Mouse (Mus musculus) CH12.LX (cell line): ENCODE data around the gene Slc25a19. TPM values are rescaled to one million over a fixed set of nuclear protein-coding genes. Genes with fewer than 3 reads are reported as not detected.
A peak's percentile ranks its signal among the peaks of the same experiment; 100 is the strongest.

Source experiments
- DNase-seq: peaks from one replicate; pipeline ENCODE4 v3.0.0-alpha.2; 2013; ENCODE audit errors: extremely low read depth
- H3K27ac ChIP-seq: 2 replicates; pipeline ENCODE4 v1.5.1; 2012; ENCODE audit warnings: low read depth, mild to moderate bottlenecking, control low read depth, moderate library complexity; ENCODE audit not compliant: insufficient read depth
- H3K27me3 ChIP-seq: replicated peaks from 2 replicates; pipeline ENCODE3; 2012; ENCODE audit warnings: inconsistent platforms
- H3K36me3 ChIP-seq, 2 experiments: replicated peaks in 1 of 2; 2 replicates each; pipeline versions ENCODE3 to v1.6.1; 2012; ENCODE audit warnings: inconsistent platforms in 1 of 2, low read length in 1 of 2, mild to moderate bottlenecking in 1 of 2, mixed read lengths in 1 of 2, moderate library complexity in 1 of 2; ENCODE audit not compliant: control insufficient read depth in 1 of 2, insufficient read depth in 1 of 2
- H3K4me1 ChIP-seq, 2 experiments: 2 replicates each; pipeline ENCODE4 v1.6.1; 2012; ENCODE audit warnings: inconsistent platforms in 1 of 2, moderate library complexity in 1 of 2; ENCODE audit not compliant: insufficient read depth in 2 of 2, control insufficient read depth in 1 of 2
- H3K4me2 ChIP-seq: 2 replicates; pipeline ENCODE4 v1.6.1; 2012; ENCODE audit warnings: low read depth, mild to moderate bottlenecking, control low read depth; ENCODE audit not compliant: poor library complexity, insufficient read depth, severe bottlenecking
- H3K4me3 ChIP-seq, 3 experiments: fragments of 150-350 bp in 1 of 3; sonication (generic) in 1 of 3; replicated peaks in 1 of 3; 2 replicates each; pipeline versions ENCODE3 to v1.5.1; 2011 to 2012; ENCODE audit warnings: low read depth in 2 of 3, low read length in 2 of 3, mild to moderate bottlenecking in 2 of 3, moderate library complexity in 2 of 3, control low read depth in 1 of 3, improper control_type of control experiment in 1 of 3, inconsistent platforms in 1 of 3, mixed read lengths in 1 of 3; ENCODE audit not compliant: poor library complexity in 1 of 3
- H3K79me2 ChIP-seq: replicated peaks from 2 replicates; pipeline ENCODE4 v1.6.1; 2012; ENCODE audit warnings: mild to moderate bottlenecking, moderate library complexity; ENCODE audit not compliant: control insufficient read depth, poor library complexity, insufficient read depth, severe bottlenecking; ENCODE audit errors: extremely low read depth
- H3K9ac ChIP-seq: 2 replicates; pipeline ENCODE4 v1.6.1; 2012; ENCODE audit warnings: low read depth, mild to moderate bottlenecking, control low read depth, moderate library complexity; ENCODE audit not compliant: insufficient read depth
- H3K9me3 ChIP-seq: replicated peaks from 2 replicates; pipeline ENCODE3; 2012; ENCODE audit warnings: low read length, inconsistent platforms, mixed read lengths
- BHLHE40 ChIP-seq: IDR thresholded peaks from 2 replicates; pipeline ENCODE4 v1.6.1; 2011; ENCODE audit warnings: mild to moderate bottlenecking, low read depth, low read length, improper control_type of control experiment
- CHD1 ChIP-seq: IDR thresholded peaks from 2 replicates; pipeline ENCODE4 v1.6.1; 2012; ENCODE audit warnings: low read depth, low read length, improper control_type of control experiment, inconsistent platforms
- CHD2 ChIP-seq: IDR thresholded peaks from 2 replicates; pipeline ENCODE4 v1.6.1; 2011; ENCODE audit warnings: low read length, improper control_type of control experiment
- CTCF ChIP-seq, 2 experiments: IDR thresholded peaks in 1 of 2; conservative IDR thresholded peaks in 1 of 2; 2 replicates each; pipeline ENCODE4 v1.5.1; 2011 to 2012; ENCODE audit warnings: low read depth in 2 of 2, low read length in 2 of 2, improper control_type of control experiment in 1 of 2, inconsistent platforms in 1 of 2, mild to moderate bottlenecking in 1 of 2, moderate library complexity in 1 of 2
- E2F4 ChIP-seq: IDR thresholded peaks from 2 replicates; pipeline ENCODE4 v1.6.1; 2011; ENCODE audit warnings: low read depth, low read length, improper control_type of control experiment; ENCODE audit not compliant: insufficient replicate concordance
- ELF1 ChIP-seq: IDR thresholded peaks from 2 replicates; pipeline ENCODE4 v1.6.1; 2014; ENCODE audit warnings: low read depth, mild to moderate bottlenecking, inconsistent platforms, low read length, improper control_type of control experiment
- EP300 ChIP-seq: IDR thresholded peaks from 2 replicates; pipeline ENCODE4 v1.6.1; 2011; ENCODE audit warnings: low read length, improper control_type of control experiment
- ETS1 ChIP-seq: conservative IDR thresholded peaks from 2 replicates; pipeline ENCODE4 v1.6.1; 2012; ENCODE audit warnings: low read depth, mild to moderate bottlenecking, inconsistent platforms, low read length, improper control_type of control experiment, moderate library complexity
- GABPA ChIP-seq: IDR thresholded peaks from 2 replicates; pipeline ENCODE4 v1.6.1; 2012; ENCODE audit warnings: low read depth, low read length, improper control_type of control experiment, inconsistent platforms; ENCODE audit not compliant: insufficient replicate concordance
- HCFC1 ChIP-seq: IDR thresholded peaks from 2 replicates; pipeline ENCODE4 v1.6.1; 2012; ENCODE audit warnings: low read depth, mild to moderate bottlenecking, inconsistent platforms, low read length, improper control_type of control experiment
- IRF4 ChIP-seq: IDR thresholded peaks from 2 replicates; pipeline ENCODE4 v1.6.1; 2014; ENCODE audit warnings: low read depth, mild to moderate bottlenecking, inconsistent platforms, low read length, improper control_type of control experiment
- JUN ChIP-seq: IDR thresholded peaks from 2 replicates; pipeline ENCODE4 v1.6.1; 2011; ENCODE audit warnings: low read depth, mild to moderate bottlenecking, low read length, improper control_type of control experiment, moderate library complexity; ENCODE audit not compliant: insufficient read depth
- JUND ChIP-seq: conservative IDR thresholded peaks from 2 replicates; pipeline ENCODE4 v1.6.1; 2011; ENCODE audit warnings: low read depth, low read length, improper control_type of control experiment
- KAT2A ChIP-seq: IDR thresholded peaks from 2 replicates; pipeline ENCODE4 v1.6.1; 2012; ENCODE audit warnings: low read length, improper control_type of control experiment, inconsistent platforms; ENCODE audit not compliant: insufficient replicate concordance
- MAFK ChIP-seq: IDR thresholded peaks from 2 replicates; pipeline ENCODE4 v1.6.1; 2011; ENCODE audit warnings: low read length, improper control_type of control experiment; ENCODE audit not compliant: insufficient replicate concordance
- MAX ChIP-seq: IDR thresholded peaks from 2 replicates; pipeline ENCODE4 v1.6.1; 2011; ENCODE audit warnings: low read length, improper control_type of control experiment
- MAZ ChIP-seq: IDR thresholded peaks from 2 replicates; pipeline ENCODE4 v1.6.1; 2012; ENCODE audit warnings: low read depth, mild to moderate bottlenecking, inconsistent platforms, low read length, improper control_type of control experiment, moderate library complexity
- MEF2A ChIP-seq: IDR thresholded peaks from 2 replicates; pipeline ENCODE4 v1.6.1; 2014; ENCODE audit warnings: low read depth, mild to moderate bottlenecking, inconsistent platforms, low read length, improper control_type of control experiment, borderline replicate concordance
- MXI1 ChIP-seq: IDR thresholded peaks from 2 replicates; pipeline ENCODE4 v1.6.1; 2011; ENCODE audit warnings: mild to moderate bottlenecking, low read depth, low read length, improper control_type of control experiment
- MYC ChIP-seq: IDR thresholded peaks from 2 replicates; pipeline ENCODE4 v1.6.1; 2011; ENCODE audit warnings: low read depth, mild to moderate bottlenecking, improper control_type of control experiment, low read length
- NELFE ChIP-seq: IDR thresholded peaks from 2 replicates; pipeline ENCODE4 v1.6.1; 2011; ENCODE audit warnings: low read depth, low read length, improper control_type of control experiment
- NRF1 ChIP-seq: IDR thresholded peaks from 2 replicates; pipeline ENCODE4 v1.6.1; 2014; ENCODE audit warnings: low read depth, mild to moderate bottlenecking, inconsistent platforms, low read length, improper control_type of control experiment, moderate library complexity
- PAX5 ChIP-seq: IDR thresholded peaks from 2 replicates; pipeline ENCODE4 v1.6.1; 2012; ENCODE audit warnings: low read length, inconsistent platforms, mixed read lengths
- POLR2A ChIP-seq: IDR thresholded peaks from 2 replicates; pipeline ENCODE4 v1.6.1; 2011; ENCODE audit warnings: low read depth, mild to moderate bottlenecking, improper control_type of control experiment, low read length
- POLR2AphosphoS2 ChIP-seq: IDR thresholded peaks from 2 replicates; pipeline ENCODE4 v1.6.1; 2011; ENCODE audit warnings: low read depth, low read length, improper control_type of control experiment
- RAD21 ChIP-seq: IDR thresholded peaks from 2 replicates; pipeline ENCODE4 v1.6.1; 2011; ENCODE audit warnings: low read depth, mild to moderate bottlenecking, low read length, improper control_type of control experiment, moderate library complexity
- RCOR1 ChIP-seq: conservative IDR thresholded peaks from 2 replicates; pipeline ENCODE4 v1.6.1; 2012; ENCODE audit warnings: low read depth, mild to moderate bottlenecking, inconsistent platforms, low read length, improper control_type of control experiment
- SIN3A ChIP-seq: IDR thresholded peaks from 2 replicates; pipeline ENCODE4 v1.6.1; 2012; ENCODE audit warnings: low read length, improper control_type of control experiment, inconsistent platforms
- SMC3 ChIP-seq: IDR thresholded peaks from 2 replicates; pipeline ENCODE4 v1.6.1; 2011; ENCODE audit warnings: low read depth, low read length, improper control_type of control experiment
- TBP ChIP-seq: conservative IDR thresholded peaks from 2 replicates; pipeline ENCODE4 v1.6.1; 2011; ENCODE audit warnings: low read depth, low read length, improper control_type of control experiment
- TCF12 ChIP-seq: IDR thresholded peaks from 2 replicates; pipeline ENCODE4 v1.6.1; 2014; ENCODE audit warnings: low read depth, mild to moderate bottlenecking, inconsistent platforms, low read length, improper control_type of control experiment
- UBTF ChIP-seq: IDR thresholded peaks from 2 replicates; pipeline ENCODE4 v1.6.1; 2012; ENCODE audit warnings: low read depth, mild to moderate bottlenecking, inconsistent platforms, low read length, improper control_type of control experiment, moderate library complexity
- USF1 ChIP-seq: IDR thresholded peaks from 2 replicates; pipeline ENCODE4 v1.6.1; 2014; ENCODE audit warnings: low read depth, mild to moderate bottlenecking, inconsistent platforms, low read length, improper control_type of control experiment
- USF2 ChIP-seq: conservative IDR thresholded peaks from 2 replicates; pipeline ENCODE4 v1.6.1; 2011; ENCODE audit warnings: low read depth, low read length, improper control_type of control experiment
- ZC3H11A ChIP-seq: IDR thresholded peaks from 2 replicates; pipeline ENCODE4 v1.6.1; 2012; ENCODE audit warnings: low read depth, mild to moderate bottlenecking, inconsistent platforms, low read length, improper control_type of control experiment
- ZKSCAN1 ChIP-seq: IDR thresholded peaks from 2 replicates; pipeline ENCODE4 v1.6.1; 2012; ENCODE audit warnings: low read depth, inconsistent platforms, low read length, improper control_type of control experiment, borderline replicate concordance
- ZMIZ1 ChIP-seq: IDR thresholded peaks from 2 replicates; pipeline ENCODE4 v1.6.1; 2012; ENCODE audit warnings: low read depth, mild to moderate bottlenecking, inconsistent platforms, low read length, improper control_type of control experiment
- ZNF384 ChIP-seq: IDR thresholded peaks from 2 replicates; pipeline ENCODE4 v1.6.1; 2012; ENCODE audit warnings: low read depth, low read length, improper control_type of control experiment, inconsistent platforms
- dilution Hi-C: fragments of 300-500 bp; cut with MboI; formaldehyde crosslinking; loops from 2 replicates; pipeline ENCODE4 v1.14.3; 2020; ENCODE audit warnings: low sequenced_read_pairs; ENCODE audit not compliant: extremely low pct_unique_long_range_greater_than_20kb, extremely low pct_ligation_motif_present
- in situ Hi-C: fragments of 300-500 bp; cut with MboI; formaldehyde crosslinking; loops from 3 replicates; pipeline ENCODE4 v1.14.3; 2019; ENCODE audit warnings: low sequenced_read_pairs, low pct_ligation_motif_present, low pct_unique_long_range_greater_than_20kb, mixed read lengths
- polyA plus RNA-seq: library from polyadenylated mRNA; unstranded; fragments of >175 nt; gene quantifications from 2 replicates; pipeline ENCODE4 v1.2.1, GENCODE M21; 2012; ENCODE audit warnings: low read depth; ENCODE audit not compliant: insufficient read length
- total RNA-seq, 2 experiments: library from RNA; depleted of rRNA; stranded (reverse); fragments of 300-350 nt in 1 of 2; fragments of >200 nt in 1 of 2; gene quantifications; 2 replicates each; pipeline ENCODE4 v1.2.3; 2012 to 2014

Gene Slc25a19
- total and polyA plus RNA-seq, 3 experiments, result 277 to 398 (median 278) TPM

DNA sequence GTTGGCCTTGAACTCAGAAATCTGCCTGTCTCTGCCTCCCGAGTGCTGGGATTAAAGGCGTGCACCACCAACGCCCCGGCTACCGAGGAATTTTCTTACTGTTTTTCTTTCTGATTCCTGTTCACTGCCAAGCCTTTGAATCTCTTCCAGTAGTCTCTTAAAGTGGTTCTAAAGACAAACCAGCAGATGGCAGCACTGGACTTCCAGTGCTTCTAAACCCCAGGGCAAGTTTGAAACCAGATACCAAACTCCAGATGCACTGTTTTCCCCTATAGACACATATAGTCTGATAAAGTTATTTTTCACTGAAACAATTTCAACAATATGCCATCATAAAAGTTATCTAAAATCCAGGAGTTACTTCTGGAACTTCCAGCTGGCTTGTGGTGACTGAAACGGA, 19.4 kb upstream of the Slc25a19 start:
- Histone ChIP-seq H3K27ac (peak overlapping the region; percentile 87; the same call in 1 of the 2 replicates), H3K79me2 (peaks cover 53% of the 10 kb centered on the region), H3K4me1 (peaks cover 32 to 95% of the 10 kb centered on the region in 2 experiments), H3K9ac (no peak overlapping the region; the same call in 1 of the 2 replicates), H3K36me3 (peaks cover 59 to 63% of the 10 kb centered on the region in 2 experiments), H3K27me3 (no peaks in the 10 kb centered on the region), H3K4me2 (no peak overlapping the region; the same call in 1 of the 2 replicates), H3K4me3 (peak overlapping the region in 1 of 3 experiments; percentile 35), H3K9me3 (no peaks in the 10 kb centered on the region)
- in situ Hi-C loops, result loop anchor here (25.0 kb wide), 1 partner anchor 765 kb away; the partner anchor contains the start of gene Rnf157
- DNase-seq, result peak; percentile 94
- TF ChIP-seq BHLHE40 (no peak), MXI1 (no peak), ETS1 (no peak), ELF1 (no peak), IRF4 (no peak), NELFE (0 out of 2 replicates have a peak, but pooled peaks have one; percentile 14), MEF2A (0 out of 2 replicates have a peak, but pooled peaks have one; percentile 3), TBP (no peak), USF1 (no peak), RCOR1 (no peak), POLR2A (no peak), CTCF (conservative IDR thresholded peaks at IDR 0.05 in 1 of 2, IDR thresholded peaks at IDR 0.05 in 1 of 2; ENCODE audit: low read depth in 2 of 2, low read length in 2 of 2) (peak; percentile 57 to 95), ZKSCAN1 (no peak), KAT2A (no peak), POLR2AphosphoS2 (no peak), MAZ (no peak), UBTF (no peak), E2F4 (no peak), EP300 (no peak), USF2 (no peak), ZC3H11A (peak; percentile 62; the same call in 1 of the 2 replicates), GABPA (no peak), PAX5 (no peak), TCF12 (no peak), JUND (0 out of 2 replicates have a peak, but pooled peaks have one; percentile 22), RAD21 (peak; percentile 95), NRF1 (no peak), CHD2 (no peak), MAX (no peak), ZNF384 (no peak), JUN (no peak), ZMIZ1 (no peak), HCFC1 (no peak), SMC3 (peak; percentile 95), CHD1 (no peak), SIN3A (peak; percentile 43; the same call in 1 of the 2 replicates), MYC (peak; percentile 57; the same call in 1 of the 2 replicates), MAFK (no peak)
- dilution Hi-C loops, result no loop called here
